Mouse (Mus musculus) liver, embryonic 11.5 days (tissue): ENCODE results near the gene Slc30a4. TPM values are rescaled to one million over a fixed set of nuclear protein-coding genes. Genes with fewer than 3 reads are reported as not detected.

Experiments used
- ATAC-seq: fragments of 200-750 bp; cut with Nextera tagmentation; replicated peaks from 2 replicates; pipeline ENCODE4 v1.8.0; 2017; ENCODE audit warnings: moderate number of reproducible peaks, mild to moderate bottlenecking, moderate TSS enrichment, moderate library complexity; ENCODE audit not compliant: low FRiP score
- DNase-seq: peaks from one replicate; pipeline ENCODE4 v3.0.0-alpha.2; 2017; ENCODE audit warnings: low spot score
- H3K27ac ChIP-seq: fragments of 300-500 bp; sonication (generic); 2 replicates; pipeline ENCODE4 v1.5.1; 2014; ENCODE audit warnings: mild to moderate bottlenecking, low read depth, low read length, control low read depth
- H3K27me3 ChIP-seq: fragments of 300-500 bp; sonication (generic); replicated peaks from 2 replicates; pipeline ENCODE4 v1.6.1; 2014; ENCODE audit warnings: low read length, mixed read lengths; ENCODE audit not compliant: control insufficient read depth, insufficient read depth
- H3K36me3 ChIP-seq: fragments of 300-500 bp; sonication (generic); 2 replicates; pipeline ENCODE4 v1.6.1; 2014; ENCODE audit warnings: mild to moderate bottlenecking, low read length, moderate library complexity, mixed read lengths; ENCODE audit not compliant: control insufficient read depth, insufficient read depth
- H3K4me1 ChIP-seq: fragments of 300-500 bp; sonication (generic); replicated peaks from 2 replicates; pipeline ENCODE4 v1.6.1; 2014; ENCODE audit warnings: low read length, mixed read lengths; ENCODE audit not compliant: control insufficient read depth, insufficient read depth
- H3K4me2 ChIP-seq: fragments of 300-500 bp; sonication (generic); 2 replicates; pipeline ENCODE4 v1.6.1; 2014; ENCODE audit warnings: mild to moderate bottlenecking, control low read depth, moderate library complexity
- H3K4me3 ChIP-seq: fragments of 300-500 bp; sonication (generic); 2 replicates; pipeline ENCODE4 v1.5.1; 2014; ENCODE audit warnings: low read depth, low read length, control low read depth
- H3K9ac ChIP-seq: fragments of 300-500 bp; sonication (generic); 2 replicates; pipeline ENCODE4 v1.6.1; 2014; ENCODE audit warnings: low read depth, low read length, control low read depth
- H3K9me3 ChIP-seq: fragments of 300-500 bp; sonication (generic); 2 replicates; pipeline ENCODE4 v1.6.1; 2016; ENCODE audit warnings: low read length, inconsistent platforms, mixed read lengths; ENCODE audit not compliant: control insufficient read depth
- WGBS: fragments of 180-500 bp; shearing (Covaris S2); extraction: QIAGEN DNeasy Blood & Tissue Kit; methylation state at CpG from one replicate; pipeline ENCODE4 v1.1.7; 2014; 5-methylcytosine and 5-hydroxymethylcytosine counted together
- polyA plus RNA-seq: library from polyadenylated mRNA; unstranded; fragments of >200 nt; fragmentation: Nextera tagmentation; extraction: Ambion mirVana; gene quantifications from 2 replicates; pipeline ENCODE4 v1.2.1, GENCODE M21; 2014

Slc30a4 gene
- polyA plus RNA-seq, 1 experiment from 2014 or later: 3.3 TPM

DNA sequence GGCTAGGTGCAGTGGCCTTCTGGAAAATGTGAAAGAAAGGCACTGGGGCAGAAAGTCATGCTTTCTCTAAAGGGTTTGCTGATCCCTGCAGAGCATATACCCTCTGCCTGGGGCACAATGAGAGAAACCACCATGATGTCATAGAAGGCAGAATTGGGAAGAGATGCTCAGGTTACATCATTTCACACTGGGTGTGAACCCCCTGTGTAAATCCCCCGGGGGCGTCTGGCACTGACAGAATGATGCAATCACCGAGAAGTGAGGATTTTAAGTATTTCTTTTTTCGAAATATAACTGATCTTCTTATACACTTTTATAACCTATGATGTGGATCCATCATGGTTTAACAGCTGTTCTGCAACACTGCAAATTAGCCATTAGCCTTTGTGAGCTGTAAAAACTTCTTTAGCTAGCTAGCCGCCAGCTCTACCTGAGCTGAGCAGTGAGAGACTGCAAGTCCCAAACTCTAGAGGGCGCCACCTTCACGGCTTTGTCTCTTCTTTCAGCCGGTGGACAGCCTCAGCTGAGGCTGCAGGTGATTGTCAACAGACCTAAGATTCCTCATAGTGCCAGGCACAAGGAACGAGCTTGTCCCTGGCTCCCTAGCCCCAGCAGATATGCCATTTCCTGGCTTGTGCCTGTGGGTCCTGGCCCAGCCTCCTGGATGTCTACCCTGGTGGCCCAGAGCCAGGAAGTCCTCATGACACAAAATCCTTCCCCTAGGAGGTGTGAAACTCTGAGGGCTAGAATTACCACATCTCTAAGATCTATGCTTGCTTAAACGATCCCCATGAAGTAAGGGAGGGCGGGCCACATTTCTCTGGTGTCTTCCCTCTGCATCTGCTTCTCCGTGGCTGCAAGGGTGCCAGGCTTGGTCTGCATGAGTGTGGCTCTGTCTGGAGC lies 36.2 kb downstream of the Slc30a4 start:
- Histone ChIP-seq H3K9ac (no peak overlapping the region), H3K36me3 (no peaks in the 10 kb centered on the region), H3K9me3 (no peaks in the 10 kb centered on the region), H3K27me3 (no peaks in the 10 kb centered on the region), H3K4me1 (no peaks in the 10 kb centered on the region), H3K4me2 (no peak overlapping the region), H3K4me3 (no peak overlapping the region), H3K27ac (no peak overlapping the region)
- WGBS: 32% methylated on average over 12 of the region's 12 CpGs
- ATAC-seq (peak; percentile 26; the same call in 1 of the 2 replicates), DNase-seq (no peak)

DNA sequence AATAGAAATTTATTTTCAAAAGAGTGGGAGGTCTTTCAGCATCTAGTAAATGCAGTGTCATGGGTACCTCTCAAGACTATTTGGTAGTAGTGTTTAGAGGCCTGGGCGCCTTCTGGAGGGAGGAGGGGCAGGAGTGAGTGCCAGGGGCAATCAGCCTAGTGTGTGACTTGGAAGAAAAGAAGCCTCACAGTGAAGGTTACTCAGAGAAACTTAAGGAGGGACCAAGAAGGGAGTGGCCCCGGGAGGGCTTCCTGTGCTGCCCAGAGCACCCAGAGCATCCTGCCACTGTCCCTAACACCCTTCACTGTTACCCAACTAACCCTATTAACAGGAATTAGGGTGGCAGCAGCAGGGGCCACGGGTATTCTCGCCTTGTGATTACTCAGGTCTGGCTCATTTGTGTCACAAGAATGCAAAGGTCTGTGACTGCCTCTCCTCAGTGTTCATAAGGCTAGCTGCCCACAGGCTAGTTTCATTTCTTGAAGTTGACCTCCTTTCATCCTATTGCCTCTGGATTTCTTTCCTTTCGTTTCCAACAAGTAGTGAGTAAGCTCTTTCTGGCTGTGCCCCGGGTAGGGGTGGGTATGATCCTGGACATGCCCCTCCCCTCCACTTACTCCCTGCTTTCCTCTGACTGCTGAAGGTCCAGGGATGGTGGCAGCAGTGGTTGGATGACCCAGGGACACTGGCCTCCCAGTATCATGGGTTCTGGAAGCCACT lies 37.0 kb downstream of the Slc30a4 start:
- 36% methylated on average over 6 of the region's 6 CpGs for WGBS
- Histone ChIP-seq H3K4me3 (no peak overlapping the region), H3K36me3 (no peaks in the 10 kb centered on the region), H3K4me1 (no peaks in the 10 kb centered on the region), H3K9ac (no peak overlapping the region), H3K4me2 (no peak overlapping the region), H3K27ac (no peak overlapping the region), H3K27me3 (no peaks in the 10 kb centered on the region), H3K9me3 (no peaks in the 10 kb centered on the region)
- no peak for DNase-seq
- no peak for ATAC-seq

DNA sequence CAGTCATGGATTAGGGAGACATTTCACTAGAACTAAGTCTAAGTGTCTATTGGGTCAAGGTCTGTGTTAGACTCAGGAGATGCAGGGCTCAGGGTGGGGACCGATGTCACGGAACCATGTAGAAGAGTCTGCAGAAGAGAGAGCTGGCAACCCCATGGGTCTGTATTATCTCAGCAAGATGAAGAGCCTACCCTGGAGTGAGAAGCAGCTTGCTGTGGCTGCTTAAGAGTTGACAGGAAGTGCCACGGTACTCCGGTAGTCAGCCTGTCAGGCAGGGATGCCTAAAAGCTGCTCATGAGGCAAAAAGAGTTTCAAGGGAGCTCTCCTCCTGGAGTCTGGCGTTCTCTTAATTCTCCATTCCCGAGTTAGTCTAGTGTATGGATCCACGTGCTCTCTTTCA lies 42.6 kb downstream of the Slc30a4 start:
- H3K27me3 ChIP-seq: no peaks in the 10 kb centered on the region
- ATAC-seq (no peak), DNase-seq (no peak)
- no peaks in the 10 kb centered on the region for H3K9me3 ChIP-seq
- H3K36me3 ChIP-seq: no peaks in the 10 kb centered on the region
- H3K4me2 ChIP-seq: no peak overlapping the region
- H3K4me1 ChIP-seq: no peaks in the 10 kb centered on the region
- WGBS: 77% methylated on average over 7 of the region's 7 CpGs
- H3K9ac ChIP-seq: no peak overlapping the region
- H3K4me3 ChIP-seq: no peak overlapping the region
- no peak overlapping the region for H3K27ac ChIP-seq

DNA sequence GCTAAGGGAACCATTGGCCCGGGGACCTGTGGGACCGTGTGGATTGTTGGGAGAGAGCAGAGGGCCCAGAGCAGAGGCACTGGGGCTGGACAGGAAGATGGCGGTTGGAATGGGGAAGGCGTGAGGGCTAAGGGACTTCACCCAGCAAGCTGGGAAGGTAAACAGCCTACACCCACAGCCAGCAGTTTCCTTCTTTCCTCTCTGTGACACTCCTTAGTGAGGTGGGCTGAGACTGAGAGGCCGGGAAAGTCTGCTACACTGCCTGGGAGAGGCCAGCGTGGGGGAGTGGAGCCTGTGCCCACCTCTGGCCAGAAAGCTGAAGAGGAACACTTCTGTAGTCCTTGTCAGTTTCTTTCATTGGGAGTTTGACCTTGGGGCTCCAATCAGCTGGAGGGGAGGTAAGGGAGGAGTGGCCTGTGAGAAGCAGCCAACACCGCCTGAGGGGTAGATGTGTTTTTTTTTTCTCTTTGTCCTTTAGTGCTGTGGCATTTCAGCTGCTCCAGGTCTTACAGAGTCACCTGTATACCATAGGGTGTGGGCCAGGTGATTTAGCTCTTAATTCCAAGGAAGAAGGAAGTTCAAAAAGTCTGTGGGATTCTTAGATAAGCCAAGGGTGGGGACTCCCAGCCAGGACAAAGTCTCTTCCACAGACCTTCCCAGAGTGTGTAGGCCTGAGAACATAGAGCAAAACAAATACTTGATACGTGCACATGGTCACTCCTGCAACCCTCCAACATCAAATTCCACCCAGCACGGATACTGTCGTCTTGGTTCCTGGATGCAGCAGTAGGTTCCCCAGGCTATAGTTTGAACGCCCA lies 44.5 kb downstream of the Slc30a4 start:
- ATAC-seq: no peak
- WGBS: 72% methylated on average over 11 of the region's 11 CpGs

DNA sequence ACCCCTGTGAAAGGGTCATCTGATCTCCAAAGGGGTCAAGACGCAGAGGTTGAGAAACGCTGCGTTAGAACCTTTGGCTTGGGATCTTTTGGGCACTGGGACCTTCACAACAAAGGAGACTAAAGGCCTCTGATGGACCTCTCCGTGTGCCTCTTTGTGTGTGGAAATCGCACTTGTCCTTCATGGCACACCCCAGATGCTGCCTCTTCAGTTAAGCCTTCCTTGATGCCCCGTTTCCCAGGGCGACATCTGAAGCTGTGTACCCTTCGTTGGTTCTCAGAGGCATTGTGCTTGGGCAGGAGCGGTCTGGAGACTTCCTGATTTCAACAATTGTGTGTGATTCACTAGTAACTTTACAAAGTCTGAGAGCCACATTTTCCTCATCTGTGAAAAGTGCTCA lies 45.7 kb downstream of the Slc30a4 start:
- Histone ChIP-seq H3K4me3 (no peak overlapping the region), H3K9ac (no peak overlapping the region), H3K27me3 (no peaks in the 10 kb centered on the region), H3K36me3 (no peaks in the 10 kb centered on the region), H3K4me1 (0 out of 2 replicates have a peak, but pooled peaks cover 3% of the 10 kb centered on the region), H3K27ac (no peak overlapping the region), H3K9me3 (no peaks in the 10 kb centered on the region), H3K4me2 (no peak overlapping the region)
- WGBS: 72% methylated on average over 9 of the region's 9 CpGs
- DNase-seq (no peak), ATAC-seq (no peak)

More for the DNA sequence above, 44.5 kb downstream of the Slc30a4 start:
- no peaks in the 10 kb centered on the region for H3K27me3 ChIP-seq
- H3K4me3 ChIP-seq: no peak overlapping the region
- no peak for DNase-seq
- no peak overlapping the region for H3K27ac ChIP-seq
- H3K9ac ChIP-seq: no peak overlapping the region
- no peaks in the 10 kb centered on the region for H3K4me1 ChIP-seq
- no peaks in the 10 kb centered on the region for H3K36me3 ChIP-seq
- H3K9me3 ChIP-seq: no peaks in the 10 kb centered on the region
- H3K4me2 ChIP-seq: no peak overlapping the region

DNA sequence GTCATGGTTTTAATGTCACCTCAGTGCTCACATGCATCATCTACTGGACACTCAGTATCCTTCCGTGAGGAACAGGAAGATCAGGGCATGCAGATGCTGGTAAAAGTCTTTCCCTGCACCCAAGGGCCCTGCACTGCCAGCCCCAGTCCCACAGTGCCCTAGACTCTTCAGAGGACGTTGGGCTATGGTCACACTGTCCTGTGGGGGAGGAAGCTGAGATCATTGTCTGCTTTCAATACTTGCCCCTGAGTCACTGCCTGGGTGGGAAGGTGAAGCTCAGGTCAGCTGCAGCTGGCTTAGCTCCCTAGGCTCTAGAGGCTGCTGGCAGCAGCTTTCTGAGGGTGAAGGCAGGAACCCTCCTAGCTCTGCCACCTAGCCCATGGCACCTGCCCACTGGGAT lies 46.4 kb downstream of the Slc30a4 start:
- Histone ChIP-seq H3K9ac (no peak overlapping the region), H3K27me3 (no peaks in the 10 kb centered on the region), H3K4me2 (no peak overlapping the region), H3K4me1 (0 out of 2 replicates have a peak, but pooled peaks cover 3% of the 10 kb centered on the region), H3K27ac (no peak overlapping the region), H3K36me3 (no peaks in the 10 kb centered on the region), H3K9me3 (no peaks in the 10 kb centered on the region), H3K4me3 (no peak overlapping the region)
- 44% methylated on average over 2 of the region's 2 CpGs for WGBS
- no peak for ATAC-seq
- DNase-seq: no peak

DNA sequence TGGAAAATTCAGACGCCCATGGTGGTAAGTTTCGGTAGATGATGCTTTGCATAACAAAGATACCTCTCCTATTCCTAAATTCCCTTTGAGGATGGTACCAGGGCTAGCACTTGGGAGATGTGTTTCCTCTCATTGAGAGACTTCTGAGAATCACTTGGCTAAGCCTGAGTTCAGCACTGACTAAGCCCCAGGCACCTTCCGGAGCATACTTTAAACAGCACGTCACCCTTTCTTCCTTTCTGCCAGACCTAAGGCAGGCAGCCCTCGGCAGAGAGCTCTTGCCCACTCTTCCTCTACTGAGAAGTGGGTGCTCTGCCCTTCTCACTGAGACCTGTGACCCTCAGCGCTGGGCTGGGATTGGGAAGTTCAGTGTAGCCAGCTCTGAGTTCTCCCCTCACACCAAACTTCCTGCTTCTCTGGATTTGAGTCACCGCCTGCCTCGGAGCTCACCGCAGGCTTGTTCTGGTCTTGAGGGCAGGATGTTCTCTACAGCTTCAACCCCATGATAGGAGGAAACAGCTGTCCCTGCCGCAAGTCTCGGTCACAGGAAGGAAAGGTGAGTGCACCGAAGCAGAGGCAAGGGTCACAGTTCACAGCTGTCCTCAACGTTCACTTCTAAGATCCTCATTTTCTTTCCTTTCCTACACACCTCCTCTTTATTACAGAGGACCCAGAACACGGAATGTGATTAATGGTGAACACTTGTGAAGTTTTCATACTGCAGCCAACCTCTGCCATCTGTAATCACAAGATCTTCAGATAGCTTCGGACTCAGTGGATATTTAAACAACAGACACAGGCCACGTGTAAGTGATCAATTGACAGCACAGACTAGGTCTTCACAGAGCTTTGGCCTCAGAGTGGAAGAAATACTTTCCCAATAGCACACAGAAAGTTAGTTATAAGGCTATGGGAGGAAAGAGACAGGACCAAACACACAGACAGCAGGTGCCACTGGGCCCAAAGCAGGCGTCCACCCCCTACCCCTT lies 50.1 kb downstream of the Slc30a4 start:
- 36% methylated on average over 17 of the region's 17 CpGs for WGBS
- no peak; the same call in 1 of the 2 replicates for ATAC-seq

More for the DNA sequence above, 50.1 kb downstream of the Slc30a4 start:
- 0 out of 2 replicates have a peak, but pooled peaks cover 3% of the 10 kb centered on the region for H3K4me1 ChIP-seq
- no peak overlapping the region for H3K4me3 ChIP-seq
- H3K4me2 ChIP-seq: no peak overlapping the region
- H3K36me3 ChIP-seq: no peaks in the 10 kb centered on the region
- no peaks in the 10 kb centered on the region for H3K9me3 ChIP-seq
- H3K27ac ChIP-seq: no peak overlapping the region
- H3K9ac ChIP-seq: no peak overlapping the region
- no peaks in the 10 kb centered on the region for H3K27me3 ChIP-seq
- no peak for DNase-seq
